Mouse (Mus musculus): ENCODE results near the gene Apobec2.

GRCm38 (mm10) chr17:48409380-48410298 lies 23.1 kb downstream of the Apobec2 start, which contains the start of the genes Nfya and Oard1:
- no peak for TF ChIP-seq MAFK (IDR thresholded peaks at IDR 0.05; ENCODE audit: insufficient read depth, low read depth, low read length)
- TF ChIP-seq ZC3H11A (IDR thresholded peaks at IDR 0.05; ENCODE audit: borderline replicate concordance, low read depth, low read length): no peak
- TF ChIP-seq ZNF384 (IDR thresholded peaks at IDR 0.05; ENCODE audit: low read depth, low read length): no peak
- TF ChIP-seq CHD2 (IDR thresholded peaks at IDR 0.05; ENCODE audit: low read depth, low read length): no peak
- peak; percentile 70; the same call in 1 of the 2 replicates for TF ChIP-seq HCFC1 (IDR thresholded peaks at IDR 0.05; ENCODE audit: borderline replicate concordance, insufficient read depth, low read length)

Data from ES-E14 (cell line).